Mouse (Mus musculus): ENCODE measurements around the gene Umod.
A peak's percentile ranks its signal among the peaks of the same experiment; 100 is the strongest.

- TF ChIP-seq MAZ (IDR thresholded peaks at IDR 0.05; ENCODE audit: low read depth, low read length) (no peak), ETS1 (conservative IDR thresholded peaks at IDR 0.05; ENCODE audit: low read depth, low read length) (no peak), CHD1 (IDR thresholded peaks at IDR 0.05; ENCODE audit: low read depth, low read length) (no peak), TCF12 (IDR thresholded peaks at IDR 0.05; ENCODE audit: low read depth, low read length) (no peak), RAD21 (IDR thresholded peaks at IDR 0.05; ENCODE audit: low read depth, low read length) (no peak), HCFC1 (IDR thresholded peaks at IDR 0.05; ENCODE audit: low read depth, low read length) (no peak), MYC (IDR thresholded peaks at IDR 0.05; ENCODE audit: low read depth, low read length) (no peak), CTCF (conservative IDR thresholded peaks at IDR 0.05 in 1 of 2, IDR thresholded peaks at IDR 0.05 in 1 of 2; ENCODE audit: low read depth in 2 of 2, low read length in 2 of 2) (peak in 1 of 2 experiments; percentile 48; a peak in 2 of 4 replicates), POLR2A (IDR thresholded peaks at IDR 0.05; ENCODE audit: low read depth, low read length) (no peak), EP300 (IDR thresholded peaks at IDR 0.05; ENCODE audit: low read length) (no peak), JUND (conservative IDR thresholded peaks at IDR 0.05; ENCODE audit: low read depth, low read length) (no peak), POLR2AphosphoS2 (IDR thresholded peaks at IDR 0.05; ENCODE audit: low read depth, low read length) (no peak), USF1 (IDR thresholded peaks at IDR 0.05; ENCODE audit: low read depth, low read length) (no peak), UBTF (IDR thresholded peaks at IDR 0.05; ENCODE audit: low read depth, low read length) (no peak)
These were observed 2.3 kb downstream of the Umod start for GRCm38 (mm10) chr7:119476500-119477389.
